Mouse (Mus musculus): ENCODE results near the gene Slc35a3.

- TF ChIP-seq POLR2A (IDR thresholded peaks at IDR 0.05; ENCODE audit: borderline replicate concordance, control insufficient read depth, low read depth, low read length) (no peak), CTCF (IDR thresholded peaks at IDR 0.05; ENCODE audit: control insufficient read depth, insufficient read depth, low read length) (no peak)
Measured at GRCm38 (mm10) chr3:116694955-116695665, 17.5 kb downstream of the Slc35a3 start.

Data from bone marrow, adult 2 months (tissue).